Mouse (Mus musculus): ENCODE data around the gene Bud31. TPM values are rescaled to one million over a fixed set of nuclear protein-coding genes. Genes with fewer than 3 reads are reported as not detected.
"Not testable (repeated sequence)": the region's sequence is repeated elsewhere in the genome, so short reads cannot be mapped to it uniquely, and the experiment has no call there.

The Bud31 gene
- total RNA-seq, 2 experiments from 2014 or later, result 113 to 170 TPM

GRCm38 (mm10) chr5:145120921-145121320 lies 19.2 kb upstream of the Bud31 start:
- ATAC-seq (replicated peaks; ENCODE audit: low FRiP score, poor library complexity, severe bottlenecking), result no peak

GRCm38 (mm10) chr5:145123396-145123795 lies 16.8 kb upstream of the Bud31 start:
- no peak for ATAC-seq (replicated peaks; ENCODE audit: low FRiP score, poor library complexity, severe bottlenecking)

GRCm38 (mm10) chr5:145126580-145126979 lies 13.6 kb upstream of the Bud31 start:
- ATAC-seq (replicated peaks; ENCODE audit: low FRiP score, poor library complexity, severe bottlenecking), result no peak

GRCm38 (mm10) chr5:145129124-145129523 lies 11.0 kb upstream of the Bud31 start:
- ATAC-seq (replicated peaks; ENCODE audit: low FRiP score, poor library complexity, severe bottlenecking), result no peak

GRCm38 (mm10) chr5:145129773-145130172 lies 10.4 kb upstream of the Bud31 start:
- not testable (repeated sequence) for ATAC-seq (replicated peaks; ENCODE audit: low FRiP score, poor library complexity, severe bottlenecking)

GRCm38 (mm10) chr5:145130191-145130590 lies 10.0 kb upstream of the Bud31 start:
- no peak for ATAC-seq (replicated peaks; ENCODE audit: low FRiP score, poor library complexity, severe bottlenecking)

GRCm38 (mm10) chr5:145130995-145131394 lies 9.2 kb upstream of the Bud31 start:
- ATAC-seq (replicated peaks; ENCODE audit: low FRiP score, poor library complexity, severe bottlenecking), result no peak

GRCm38 (mm10) chr5:145133275-145133674 lies 6.9 kb upstream of the Bud31 start:
- ATAC-seq (replicated peaks; ENCODE audit: low FRiP score, poor library complexity, severe bottlenecking), result not testable (repeated sequence)

- no peak for ATAC-seq (replicated peaks; ENCODE audit: low FRiP score, poor library complexity, severe bottlenecking)
Observed at GRCm38 (mm10) chr5:145138836-145139235, 1.3 kb upstream of the Bud31 start.

GRCm38 (mm10) chr5:145140611-145141010 lies 449 bp downstream of the Bud31 start:
- peak; percentile 64 for ATAC-seq (replicated peaks; ENCODE audit: low FRiP score, poor library complexity, severe bottlenecking)

GRCm38 (mm10) chr5:145147748-145148147 lies 7.6 kb downstream of the Bud31 start:
- no peak for ATAC-seq (replicated peaks; ENCODE audit: low FRiP score, poor library complexity, severe bottlenecking)

GRCm38 (mm10) chr5:145149294-145149693 lies 9.1 kb downstream of the Bud31 start:
- no peak for ATAC-seq (replicated peaks; ENCODE audit: low FRiP score, poor library complexity, severe bottlenecking)

- ATAC-seq (replicated peaks; ENCODE audit: low FRiP score, poor library complexity, severe bottlenecking), result no peak
Observed at GRCm38 (mm10) chr5:145152690-145153089, 12.5 kb downstream of the Bud31 start.

- ATAC-seq (replicated peaks; ENCODE audit: low FRiP score, poor library complexity, severe bottlenecking), result no peak
Observed at GRCm38 (mm10) chr5:145161361-145161760, 21.2 kb downstream of the Bud31 start.

- no peak for ATAC-seq (replicated peaks; ENCODE audit: low FRiP score, poor library complexity, severe bottlenecking)
Observed at GRCm38 (mm10) chr5:145164710-145165109, 24.5 kb downstream of the Bud31 start.

GRCm38 (mm10) chr5:145165184-145165583 lies 25.0 kb downstream of the Bud31 start:
- no peak for ATAC-seq (replicated peaks; ENCODE audit: low FRiP score, poor library complexity, severe bottlenecking)

- peak; percentile 88 for ATAC-seq (replicated peaks; ENCODE audit: low FRiP score, poor library complexity, severe bottlenecking)
Observed at GRCm38 (mm10) chr5:145166536-145167305, 26.6 kb downstream of the Bud31 start, which contains the start of the genes Ptcd1 and Cpsf4. Ptcd1 (minus strand) TSS chr5:145167108. Cpsf4 (plus strand) TSS chr5:145167213.

- peak; percentile 4; the same call in 1 of the 2 replicates for ATAC-seq (replicated peaks; ENCODE audit: low FRiP score, poor library complexity, severe bottlenecking)
Observed at GRCm38 (mm10) chr5:145167306-145167661, 27.1 kb downstream of the Bud31 start.

- no peak for ATAC-seq (replicated peaks; ENCODE audit: low FRiP score, poor library complexity, severe bottlenecking)
Observed at GRCm38 (mm10) chr5:145178461-145178980, 38.4 kb downstream of the Bud31 start.

GRCm38 (mm10) chr5:145185244-145185643 lies 45.1 kb downstream of the Bud31 start:
- ATAC-seq (replicated peaks; ENCODE audit: low FRiP score, poor library complexity, severe bottlenecking), result no peak

- ATAC-seq (replicated peaks; ENCODE audit: low FRiP score, poor library complexity, severe bottlenecking), result no peak
Observed at GRCm38 (mm10) chr5:145189416-145189815, 49.3 kb downstream of the Bud31 start.
